Mouse (Mus musculus): ENCODE measurements around the gene Edf1. TPM values are rescaled to one million over a fixed set of nuclear protein-coding genes. Genes with fewer than 3 reads are reported as not detected.
A peak's percentile ranks its signal among the peaks of the same experiment; 100 is the strongest.
"Not testable (repeated sequence)": the region's sequence is repeated elsewhere in the genome, so short reads cannot be mapped to it uniquely, and the experiment has no call there.

Gene Edf1
- polyA plus RNA-seq, 1 experiment from 2014 or later = 201 TPM

DNA sequence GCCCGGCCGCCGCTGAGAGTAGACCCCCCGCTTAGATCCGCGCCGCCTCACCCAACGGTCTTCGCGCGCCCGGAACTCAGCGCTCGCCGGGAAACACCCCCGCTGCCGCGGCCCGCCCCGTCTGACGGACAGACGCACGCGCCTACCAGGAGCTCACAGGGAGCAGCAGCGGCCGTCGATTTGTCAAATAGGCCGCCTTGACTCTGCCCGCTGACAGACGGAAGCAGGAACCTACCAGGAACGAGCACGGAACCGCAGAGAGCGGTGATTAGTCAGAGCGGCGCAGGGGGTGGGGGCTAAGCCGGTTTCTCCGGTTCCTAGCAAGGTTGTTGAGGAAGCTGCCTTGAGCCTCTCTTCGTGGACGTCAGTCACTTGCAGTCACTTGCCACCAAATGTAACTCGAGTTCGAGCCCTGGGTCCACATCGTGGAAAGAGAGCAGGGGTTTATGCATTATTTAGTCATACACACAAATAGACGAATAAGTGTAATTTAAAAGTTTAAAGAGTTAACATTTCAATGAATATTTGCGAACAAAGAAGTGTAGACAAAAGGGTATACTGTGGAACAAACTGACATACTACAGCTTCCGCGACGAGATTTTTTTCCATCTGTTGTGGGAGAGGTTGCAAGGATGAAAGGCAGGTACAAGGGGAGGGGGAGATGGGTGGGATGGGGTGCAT, 10.7 kb upstream of the Edf1 start, which contains the start of gene Traf2:
TSS of gene Traf2 (minus strand) at position 130 of the 681 bp plus-strand sequence.
- peak within 1 kb of the TSS; percentile 84 for H3K9ac ChIP-seq
- H3K4me3 ChIP-seq (replicated peaks) = peak within 1 kb of the TSS; percentile 88
- no peaks in the 10 kb centered on the region for H3K27me3 ChIP-seq
- WGBS (ENCODE audit: insufficient replicate concordance) = 4% methylated on average over 48 of the region's 48 CpGs
- peak within 1 kb of the TSS; percentile 81 for H3K27ac ChIP-seq (replicated peaks)
- H3K9me3 ChIP-seq (replicated peaks) = no peaks in the 10 kb centered on the region
- H3K4me2 ChIP-seq = peak within 1 kb of the TSS; percentile 90
- peak; percentile 100 for ATAC-seq (ENCODE audit: insufficient read depth)
- no peaks in the 10 kb centered on the region for H3K36me3 ChIP-seq (replicated peaks)
- H3K4me1 ChIP-seq (replicated peaks) = peaks cover 24% of the 10 kb centered on the region

DNA sequence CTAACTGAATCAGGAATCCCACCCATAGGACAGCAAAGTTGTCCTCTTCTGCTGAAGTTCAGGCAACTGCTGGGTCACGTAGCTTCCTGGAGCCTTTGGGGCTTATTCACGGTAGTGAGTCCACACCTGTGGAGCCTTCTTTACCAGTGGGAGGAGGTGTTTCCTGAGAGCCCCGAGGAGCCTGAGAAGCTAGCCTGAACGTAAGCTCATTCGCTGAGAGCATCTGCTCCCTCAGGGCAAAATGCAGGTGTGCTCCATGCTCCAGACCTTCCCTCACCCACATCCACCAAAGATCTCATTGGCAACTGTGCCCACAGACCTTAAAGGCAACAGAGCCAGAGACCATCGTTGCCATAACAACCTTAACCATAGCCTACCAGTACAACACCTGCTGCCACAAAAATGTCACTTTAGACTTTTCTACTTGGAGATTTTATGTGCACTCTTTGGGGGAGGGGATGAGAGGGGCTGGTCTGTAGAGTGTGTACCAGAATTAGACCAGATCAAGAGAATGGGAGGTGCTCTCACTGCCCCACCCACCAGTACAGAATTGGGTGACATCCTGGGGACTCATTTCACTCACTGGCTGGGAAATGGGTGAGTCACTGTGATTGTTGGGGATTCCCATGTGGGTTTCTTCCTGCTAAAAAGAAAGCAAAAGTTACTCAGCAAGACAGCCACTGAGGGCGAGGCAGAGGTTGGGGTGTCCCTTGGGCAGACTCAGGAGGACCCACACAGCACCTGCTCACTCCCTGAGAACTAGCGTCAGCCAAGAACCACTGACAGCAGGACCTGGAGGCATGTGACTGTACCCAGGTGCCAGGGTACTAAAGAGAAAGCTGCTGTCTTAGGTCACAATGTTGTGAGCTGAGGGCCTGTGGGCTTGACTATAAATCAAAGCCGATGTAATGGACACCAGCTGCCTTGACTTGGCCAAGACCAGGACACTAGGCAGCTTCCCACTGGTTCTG, 8.3 kb upstream of the Edf1 start:
- Histone ChIP-seq H3K9me3 (replicated peaks) (no peaks in the 10 kb centered on the region), H3K27me3 (no peaks in the 10 kb centered on the region), H3K4me1 (replicated peaks) (peaks cover 21% of the 10 kb centered on the region), H3K4me3 (replicated peaks) (no peak overlapping the region), H3K9ac (no peak overlapping the region), H3K27ac (replicated peaks) (no peak overlapping the region), H3K36me3 (replicated peaks) (no peaks in the 10 kb centered on the region), H3K4me2 (no peak overlapping the region)
- no peak for ATAC-seq (ENCODE audit: insufficient read depth)
- 64% methylated on average over 9 of the region's 9 CpGs for WGBS (ENCODE audit: insufficient replicate concordance)

DNA sequence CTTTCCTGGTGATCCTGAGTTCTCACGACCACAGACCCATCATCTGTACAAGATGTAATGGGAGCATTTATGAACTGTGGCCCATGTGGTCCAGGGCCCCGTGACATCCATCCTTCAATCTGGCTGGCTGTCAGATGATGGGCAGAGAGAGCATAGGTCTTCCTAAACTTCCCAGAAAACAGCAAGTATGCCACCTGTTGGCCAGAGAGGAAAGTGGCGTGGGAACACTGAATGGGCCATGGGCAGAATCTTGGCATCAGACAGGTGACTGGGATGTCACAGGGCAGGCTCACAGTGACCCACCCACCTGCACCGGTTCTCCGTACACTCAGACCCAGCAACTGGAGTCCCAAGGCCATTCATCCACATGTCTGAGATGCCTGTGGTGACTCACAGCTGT, 6.5 kb upstream of the Edf1 start:
- Histone ChIP-seq H3K36me3 (replicated peaks) (no peaks in the 10 kb centered on the region), H3K27me3 (no peaks in the 10 kb centered on the region), H3K4me3 (replicated peaks) (no peak overlapping the region), H3K4me2 (no peak overlapping the region), H3K9ac (no peak overlapping the region), H3K27ac (replicated peaks) (no peak overlapping the region), H3K4me1 (replicated peaks) (peaks cover 8% of the 10 kb centered on the region), H3K9me3 (replicated peaks) (no peaks in the 10 kb centered on the region)
- ATAC-seq (ENCODE audit: insufficient read depth) = no peak
- 31% methylated on average over 5 of the region's 5 CpGs for WGBS (ENCODE audit: insufficient replicate concordance)

DNA sequence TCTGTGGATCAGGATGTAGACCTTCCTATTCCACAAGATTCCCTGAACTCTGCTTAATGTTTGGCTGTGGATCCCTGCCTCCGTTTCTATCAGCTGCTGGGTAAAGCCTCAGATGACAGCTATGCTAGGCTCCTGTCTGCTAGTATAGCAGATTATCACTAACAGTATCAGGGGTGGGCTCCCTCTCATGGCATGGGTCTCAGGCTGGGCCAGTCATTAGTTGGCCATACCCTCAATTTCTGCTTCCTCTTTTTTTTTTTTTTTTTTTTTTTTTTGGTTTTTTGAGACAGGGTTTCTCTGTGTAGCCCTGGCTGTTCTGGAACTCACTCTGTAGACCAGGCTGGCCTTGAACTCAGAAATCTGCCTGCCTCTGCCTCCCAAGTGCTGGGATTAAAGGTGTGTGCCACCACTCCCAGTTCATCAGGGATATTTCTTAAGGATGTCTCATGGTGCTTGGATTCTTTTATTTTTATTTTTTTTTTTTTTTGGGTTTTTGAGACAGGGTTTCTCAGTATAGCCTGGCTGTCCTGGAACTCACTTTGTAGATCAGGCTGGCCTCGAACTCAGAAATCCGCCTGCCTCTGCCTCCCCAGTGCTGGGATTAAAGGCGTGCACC, 4.4 kb upstream of the Edf1 start:
- not testable (repeated sequence) for H3K27me3 ChIP-seq; H3K4me2 ChIP-seq; H3K4me3 ChIP-seq (replicated peaks); H3K36me3 ChIP-seq (replicated peaks); H3K27ac ChIP-seq (replicated peaks); ATAC-seq (ENCODE audit: insufficient read depth); H3K9me3 ChIP-seq (replicated peaks); H3K9ac ChIP-seq
- peaks cover 15% of the 10 kb centered on the region for H3K4me1 ChIP-seq (replicated peaks)
- WGBS (ENCODE audit: insufficient replicate concordance) = 57% methylated on average over 4 of the region's 4 CpGs

DNA sequence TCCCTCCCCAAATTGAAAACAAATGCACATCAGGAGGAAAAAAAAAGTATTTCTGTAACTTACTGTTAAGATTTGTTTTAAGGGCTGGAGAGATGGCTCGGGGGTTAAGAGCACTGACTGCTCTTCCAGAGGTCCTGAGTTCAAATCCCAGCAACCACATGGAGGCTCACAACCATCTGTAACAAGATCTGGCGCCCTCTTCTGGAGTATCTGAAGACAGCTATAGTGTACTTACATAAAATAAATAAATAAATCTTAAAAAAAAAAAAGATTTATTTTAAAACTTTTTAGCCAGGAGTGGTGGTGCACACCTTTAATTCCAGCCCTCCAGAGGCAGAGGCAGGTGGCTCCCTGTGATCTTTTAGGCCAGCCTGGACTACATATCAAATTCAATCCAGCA, 2.2 kb upstream of the Edf1 start:
- not testable (repeated sequence) for H3K9me3 ChIP-seq (replicated peaks); ATAC-seq (ENCODE audit: insufficient read depth); H3K4me3 ChIP-seq (replicated peaks); H3K27me3 ChIP-seq; H3K27ac ChIP-seq (replicated peaks); H3K4me2 ChIP-seq; H3K36me3 ChIP-seq (replicated peaks); H3K9ac ChIP-seq
- H3K4me1 ChIP-seq (replicated peaks) = peaks cover 26% of the 10 kb centered on the region
- 34% methylated on average over 2 of the region's 2 CpGs for WGBS (ENCODE audit: insufficient replicate concordance)

DNA sequence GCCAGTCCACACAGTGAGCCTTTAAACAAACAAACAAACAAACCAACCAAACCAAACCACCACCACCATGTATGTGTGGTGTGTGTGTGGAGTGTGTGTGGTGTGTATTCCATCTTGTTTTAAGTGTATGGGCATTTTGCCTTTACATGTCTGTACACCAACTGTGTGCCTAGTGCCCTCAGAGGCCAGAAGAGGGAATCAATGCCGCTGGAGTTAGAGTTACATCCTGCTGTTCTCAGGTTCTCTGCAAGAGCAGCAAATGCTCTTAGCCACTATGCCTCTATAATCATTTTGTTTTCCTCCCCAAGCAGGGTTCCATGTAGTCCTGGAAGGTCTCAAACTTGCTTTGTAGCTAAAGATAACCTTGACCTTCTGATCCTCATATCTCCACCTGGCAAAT, 1.4 kb upstream of the Edf1 start:
- ATAC-seq (ENCODE audit: insufficient read depth) = no peak
- Histone ChIP-seq H3K9ac (no peak overlapping the region), H3K36me3 (replicated peaks) (peaks cover 18% of the 10 kb centered on the region), H3K4me3 (replicated peaks) (no peak overlapping the region), H3K27me3 (no peaks in the 10 kb centered on the region), H3K4me1 (replicated peaks) (peaks cover 26% of the 10 kb centered on the region), H3K4me2 (peak overlapping the region; percentile 94; the same call in 1 of the 2 replicates), H3K9me3 (replicated peaks) (no peaks in the 10 kb centered on the region), H3K27ac (replicated peaks) (no peak overlapping the region)
- WGBS (ENCODE audit: insufficient replicate concordance) = 51% methylated on average over 1 of the region's 1 CpGs

DNA sequence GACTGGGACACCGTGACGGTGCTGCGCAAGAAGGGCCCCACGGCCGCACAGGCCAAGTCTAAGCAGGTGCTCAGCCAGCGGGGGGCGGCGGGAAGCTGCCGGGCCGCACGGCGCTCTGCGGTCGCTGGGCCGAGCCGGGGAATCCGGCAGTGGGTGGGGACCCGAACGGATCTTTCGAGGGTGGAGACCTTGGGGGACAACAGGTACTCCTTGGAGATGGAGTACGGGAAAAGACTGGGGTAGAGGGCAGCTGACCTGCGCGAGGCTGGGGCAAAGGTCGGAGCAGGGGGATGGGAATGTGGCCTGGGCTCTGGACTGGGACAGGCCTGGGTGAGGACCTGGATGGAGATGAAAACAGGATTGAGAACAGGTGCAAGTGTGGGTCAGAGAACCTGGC, 315 bp downstream of the Edf1 start:
- under 1% methylated on average over 24 of the region's 24 CpGs for WGBS (ENCODE audit: insufficient replicate concordance)
- Histone ChIP-seq H3K36me3 (replicated peaks) (peaks cover 34% of the 10 kb centered on the region), H3K4me2 (peak overlapping the region; percentile 94), H3K4me1 (replicated peaks) (peaks cover 35% of the 10 kb centered on the region), H3K9ac (peak overlapping the region; percentile 91), H3K27ac (replicated peaks) (peak overlapping the region; percentile 82), H3K27me3 (no peaks in the 10 kb centered on the region), H3K4me3 (replicated peaks) (peak overlapping the region; percentile 85), H3K9me3 (replicated peaks) (no peaks in the 10 kb centered on the region)
- ATAC-seq (ENCODE audit: insufficient read depth) = peak; percentile 60

DNA sequence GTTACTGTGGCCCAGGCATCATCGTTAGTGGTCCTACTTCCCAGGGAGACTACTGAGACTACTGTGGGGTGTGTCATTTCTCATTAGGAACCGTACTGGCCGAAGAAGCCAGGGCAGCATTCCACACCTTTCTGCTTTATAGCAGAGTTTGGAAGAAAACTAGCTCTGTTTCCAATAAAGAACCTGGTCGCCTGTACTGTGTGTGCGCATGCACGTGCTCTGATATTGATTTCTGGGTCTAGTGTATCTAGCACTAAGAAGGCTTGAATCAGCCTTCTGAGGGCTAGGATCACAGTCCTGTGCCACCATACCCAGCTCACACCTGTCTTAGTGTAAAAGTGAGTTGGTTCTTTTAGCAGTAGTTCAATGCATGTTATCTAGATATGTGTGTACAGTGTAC, 1.1 kb downstream of the Edf1 start:
- no peak for ATAC-seq (ENCODE audit: insufficient read depth)
- Histone ChIP-seq H3K4me1 (replicated peaks) (peaks cover 35% of the 10 kb centered on the region), H3K4me2 (peak overlapping the region; percentile 94), H3K27ac (replicated peaks) (peak overlapping the region; percentile 14; the same call in 1 of the 2 replicates), H3K9me3 (replicated peaks) (no peaks in the 10 kb centered on the region), H3K9ac (peak overlapping the region; percentile 91), H3K4me3 (replicated peaks) (peak overlapping the region; percentile 85), H3K27me3 (no peaks in the 10 kb centered on the region), H3K36me3 (replicated peaks) (peaks cover 42% of the 10 kb centered on the region)
- WGBS (ENCODE audit: insufficient replicate concordance) = 67% methylated on average over 6 of the region's 6 CpGs

DNA sequence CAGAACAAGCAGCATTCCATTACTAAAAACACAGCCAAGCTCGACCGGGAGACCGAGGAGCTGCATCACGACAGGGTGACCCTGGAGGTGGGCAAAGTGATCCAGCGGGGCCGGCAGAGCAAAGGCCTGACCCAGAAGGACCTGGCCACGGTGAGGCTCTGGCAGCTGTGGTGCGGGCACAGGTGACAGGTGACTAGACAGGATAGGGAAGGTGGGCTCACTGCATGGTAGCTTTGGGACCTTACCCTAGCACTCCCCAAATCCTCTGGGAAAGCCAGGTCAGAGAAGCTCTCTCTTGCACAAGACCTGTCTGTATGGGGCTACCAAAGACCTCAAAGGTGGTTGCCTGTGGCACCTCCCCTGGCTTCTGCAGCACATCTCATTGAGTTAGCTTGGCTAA, 2.9 kb downstream of the Edf1 start:
- Histone ChIP-seq H3K36me3 (replicated peaks) (peaks cover 56% of the 10 kb centered on the region), H3K4me3 (replicated peaks) (no peak overlapping the region), H3K9me3 (replicated peaks) (no peaks in the 10 kb centered on the region), H3K4me2 (no peak overlapping the region), H3K9ac (no peak overlapping the region), H3K27me3 (no peaks in the 10 kb centered on the region), H3K27ac (replicated peaks) (no peak overlapping the region), H3K4me1 (replicated peaks) (peaks cover 35% of the 10 kb centered on the region)
- 82% methylated on average over 8 of the region's 8 CpGs for WGBS (ENCODE audit: insufficient replicate concordance)
- no peak for ATAC-seq (ENCODE audit: insufficient read depth)

DNA sequence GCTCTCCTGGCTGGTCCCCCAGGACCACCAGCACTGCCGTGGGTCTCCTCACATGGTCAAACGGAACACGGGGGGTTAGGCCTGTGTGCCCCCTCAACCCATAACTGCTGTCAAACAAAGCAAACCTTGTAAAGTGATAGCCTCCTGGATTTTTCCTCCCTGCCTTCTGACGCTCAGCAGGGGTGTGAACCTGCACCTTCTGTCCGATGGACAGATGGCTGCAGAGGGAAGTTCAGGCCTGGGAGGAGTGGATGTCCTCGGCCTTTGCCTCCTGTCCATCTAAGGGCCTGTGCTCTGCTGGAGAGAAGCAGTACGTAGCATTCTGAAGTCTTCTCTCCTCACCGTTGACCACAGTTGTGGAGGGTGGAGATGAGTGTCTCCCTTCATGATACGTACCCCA, 4.3 kb downstream of the Edf1 start:
- WGBS (ENCODE audit: insufficient replicate concordance) = 82% methylated on average over 9 of the region's 9 CpGs
- no peaks in the 10 kb centered on the region for H3K9me3 ChIP-seq (replicated peaks)
- H3K27me3 ChIP-seq = no peaks in the 10 kb centered on the region
- H3K9ac ChIP-seq = no peak overlapping the region
- peaks cover 58% of the 10 kb centered on the region for H3K36me3 ChIP-seq (replicated peaks)
- H3K4me2 ChIP-seq = no peak overlapping the region
- H3K4me1 ChIP-seq (replicated peaks) = peaks cover 26% of the 10 kb centered on the region
- no peak overlapping the region for H3K4me3 ChIP-seq (replicated peaks)
- no peak overlapping the region for H3K27ac ChIP-seq (replicated peaks)
- no peak for ATAC-seq (ENCODE audit: insufficient read depth)

DNA sequence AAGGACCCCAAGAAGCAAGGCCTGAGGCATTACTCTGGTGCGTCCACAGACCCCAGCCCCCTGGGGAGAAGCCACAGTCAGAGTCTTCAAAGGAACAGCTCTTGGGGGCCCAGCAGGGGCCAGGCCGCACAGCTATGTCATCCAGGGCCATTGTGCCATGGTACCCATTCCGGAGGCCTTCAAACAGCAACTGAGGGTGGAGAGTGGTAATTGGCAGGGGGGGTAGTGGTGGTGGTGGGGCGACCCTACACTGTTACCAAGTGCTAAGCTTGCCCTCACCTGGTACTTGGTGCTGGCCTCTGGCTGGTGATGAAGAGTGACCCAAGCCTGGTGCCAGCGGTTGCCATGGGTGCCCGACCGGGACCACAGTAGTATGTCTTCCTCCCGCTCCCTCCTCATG, 8.1 kb downstream of the Edf1 start:
- no peak overlapping the region for H3K4me2 ChIP-seq
- no peak overlapping the region for H3K9ac ChIP-seq
- H3K27me3 ChIP-seq = no peaks in the 10 kb centered on the region
- no peak overlapping the region for H3K4me3 ChIP-seq (replicated peaks)
- no peak for ATAC-seq (ENCODE audit: insufficient read depth)
- H3K27ac ChIP-seq (replicated peaks) = no peak overlapping the region
- H3K9me3 ChIP-seq (replicated peaks) = no peaks in the 10 kb centered on the region
- whole genome bisulfite sequencing (ENCODE audit: insufficient replicate concordance) = 79% methylated on average over 8 of the region's 8 CpGs
- H3K36me3 ChIP-seq (replicated peaks) = peaks cover 51% of the 10 kb centered on the region
- peaks cover 11% of the 10 kb centered on the region; the same call in 1 of the 2 replicates for H3K4me1 ChIP-seq (replicated peaks)
